Mouse (Mus musculus): ENCODE measurements around the gene Kif2a.
A peak's percentile ranks its signal among the peaks of the same experiment; 100 is the strongest.
"Not testable (repeated sequence)": the region's sequence is repeated elsewhere in the genome, so short reads cannot be mapped to it uniquely, and the experiment has no call there.

Gene Kif2a

GRCm38 (mm10) chr13:107022266-107023171 is 593 bp upstream of the Kif2a start:
- peak; percentile 90 for DNase-seq (ENCODE audit: inconsistent ontology term)

DNA sequence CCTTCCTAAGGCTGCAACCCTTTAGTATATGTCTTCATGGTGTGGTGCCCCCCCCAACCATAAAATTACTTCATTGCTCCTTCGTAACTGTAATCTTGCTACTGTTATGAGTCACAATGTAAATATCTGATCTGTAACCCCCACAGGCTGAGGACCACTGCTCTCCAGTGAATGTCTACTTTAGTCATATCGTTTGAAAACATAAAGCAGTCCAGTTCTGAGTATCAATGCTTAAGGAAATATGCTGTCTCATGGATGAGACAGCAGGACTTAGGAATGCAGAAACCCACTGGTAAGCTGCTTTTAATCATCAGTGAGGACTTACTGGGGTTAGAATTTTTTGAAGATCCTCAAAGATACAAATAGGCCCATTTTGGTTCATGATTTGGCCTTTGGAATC is 2.5 kb downstream of the Kif2a start:
- DNase-seq (ENCODE audit: inconsistent ontology term) = no peak

- DNase-seq (ENCODE audit: inconsistent ontology term) = no peak
These were observed 8.0 kb downstream of the Kif2a start for GRCm38 (mm10) chr13:107013926-107014325.

- DNase-seq (ENCODE audit: inconsistent ontology term) = no peak
These were observed 10.3 kb downstream of the Kif2a start for GRCm38 (mm10) chr13:107011618-107012017.

DNA sequence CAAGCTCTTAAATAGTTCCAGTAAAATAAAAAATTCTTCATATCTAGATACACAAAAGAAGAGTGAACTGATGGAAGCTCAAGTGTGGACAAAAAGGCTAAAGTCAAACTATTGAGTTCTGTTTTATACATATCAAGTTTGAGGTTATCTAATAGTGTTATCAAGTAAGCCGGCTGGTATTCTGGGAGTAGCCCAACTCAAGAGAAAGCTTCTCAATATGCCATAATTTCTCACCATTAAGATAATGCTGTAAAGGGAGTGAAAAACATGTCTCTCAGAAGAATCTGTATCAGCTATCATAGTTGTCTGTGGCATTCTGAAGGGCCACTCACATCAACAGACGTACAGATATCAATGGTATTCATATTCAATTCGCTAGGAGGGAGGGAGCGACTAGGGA is 13.8 kb downstream of the Kif2a start:
- no peak for DNase-seq (ENCODE audit: inconsistent ontology term)

GRCm38 (mm10) chr13:107003211-107003610 is 18.7 kb downstream of the Kif2a start:
- peak; percentile 36 for DNase-seq (ENCODE audit: inconsistent ontology term)

GRCm38 (mm10) chr13:106998671-106999070 is 23.3 kb downstream of the Kif2a start:
- no peak for DNase-seq (ENCODE audit: inconsistent ontology term)

- DNase-seq (ENCODE audit: inconsistent ontology term) = no peak
These were observed 23.9 kb downstream of the Kif2a start for GRCm38 (mm10) chr13:106998026-106998425.

DNA sequence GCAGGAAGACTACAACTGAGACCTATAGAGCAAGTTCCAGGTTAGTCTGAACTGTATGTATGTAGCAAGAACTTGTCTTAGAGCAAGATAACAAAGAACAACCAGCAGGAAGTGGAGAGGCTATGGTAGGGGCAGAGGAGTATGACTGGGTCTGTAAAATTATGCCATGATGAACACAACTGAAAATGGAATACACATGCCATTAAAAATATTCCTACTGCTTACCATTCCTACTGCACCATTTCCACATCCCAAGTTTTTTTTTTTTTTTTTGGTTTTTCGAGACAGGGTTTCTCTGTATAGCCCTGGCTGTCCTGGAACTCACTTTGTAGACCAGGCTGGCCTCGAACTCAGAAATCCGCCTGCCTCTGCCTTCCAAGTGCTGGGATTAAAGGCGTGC is 24.4 kb downstream of the Kif2a start:
- DNase-seq (ENCODE audit: inconsistent ontology term) = not testable (repeated sequence)

DNA sequence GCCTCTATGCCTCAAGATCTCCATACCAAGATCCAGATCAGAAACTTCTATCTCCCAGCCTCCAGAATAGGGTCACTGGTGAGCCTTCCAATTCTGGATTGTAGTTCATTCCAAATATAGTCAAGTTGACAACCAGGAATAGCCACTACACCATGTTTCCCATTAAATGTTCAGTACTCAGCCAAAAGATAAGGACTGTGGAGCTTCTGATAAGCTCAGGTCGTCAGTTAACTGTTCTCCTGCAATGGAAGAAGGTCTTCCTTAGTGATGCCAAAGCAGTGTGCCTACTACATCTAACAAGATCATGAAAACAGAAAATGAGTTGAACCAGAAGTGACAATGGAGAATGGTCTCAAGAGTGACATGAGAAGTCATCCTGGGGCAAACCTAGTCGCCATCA is 25.0 kb downstream of the Kif2a start:
- DNase-seq (ENCODE audit: inconsistent ontology term) = no peak

- peak; percentile 24 for DNase-seq (ENCODE audit: inconsistent ontology term)
These were observed 60.4 kb downstream of the Kif2a start for GRCm38 (mm10) chr13:106961496-106961895.

DNA sequence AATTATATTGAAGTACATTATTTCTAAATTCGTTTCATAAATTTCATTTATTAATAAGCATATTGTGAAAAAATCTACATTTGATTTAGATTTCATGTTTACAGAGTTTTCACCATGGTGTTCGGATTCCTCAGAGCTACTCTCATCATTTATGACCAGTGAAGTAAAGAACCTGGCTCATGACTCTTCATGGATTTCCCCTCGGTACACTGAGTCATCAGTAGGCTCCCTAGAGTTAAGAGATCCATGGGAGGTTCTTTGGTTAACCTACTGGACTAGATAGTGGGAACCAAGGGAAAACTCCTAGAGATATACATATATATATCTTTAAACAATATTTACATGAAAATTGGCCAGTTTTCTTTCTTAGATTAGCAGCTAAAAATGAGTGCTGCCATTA is 61.4 kb downstream of the Kif2a start:
- DNase-seq (ENCODE audit: inconsistent ontology term) = peak; percentile 7

DNA sequence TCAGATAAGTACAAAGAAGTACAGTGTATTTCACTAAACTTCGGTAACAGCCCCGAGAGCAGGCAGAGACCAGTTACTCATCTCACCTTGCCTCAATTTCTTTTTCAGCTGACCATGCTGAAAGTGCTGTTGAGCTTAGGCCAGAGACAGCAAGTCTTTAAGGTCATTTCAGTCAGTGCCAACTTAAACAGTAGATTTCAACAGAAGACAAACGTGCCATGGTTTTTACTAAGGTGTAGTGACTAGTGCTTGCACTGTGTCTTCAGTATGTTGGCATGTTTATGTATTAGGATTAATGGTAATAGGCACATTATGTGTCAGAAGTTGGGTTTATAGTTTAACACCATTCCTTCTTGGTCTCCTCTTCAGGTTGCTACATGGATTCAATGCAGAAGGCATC is 63.6 kb downstream of the Kif2a start:
- DNase-seq (ENCODE audit: inconsistent ontology term) = no peak

DNA sequence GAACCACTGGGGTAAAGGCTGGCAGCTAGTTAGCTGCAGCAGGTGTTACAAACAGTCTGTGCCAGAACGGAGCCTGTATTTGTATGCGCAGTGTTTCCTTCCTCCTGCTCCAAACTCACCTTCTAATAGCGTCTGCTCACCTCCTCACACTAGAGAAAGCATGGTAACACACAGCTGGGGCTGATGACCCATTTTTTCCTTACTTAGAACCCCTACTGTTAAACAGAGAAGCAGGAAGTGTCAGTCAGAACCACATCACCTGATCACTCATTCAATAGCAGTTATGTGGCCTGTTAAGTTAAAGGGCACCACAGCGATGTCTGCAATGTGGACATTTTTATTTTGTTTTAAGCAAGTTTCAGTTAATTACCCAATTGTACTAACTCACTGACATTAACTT is 64.4 kb downstream of the Kif2a start:
- no peak for DNase-seq (ENCODE audit: inconsistent ontology term)

DNA sequence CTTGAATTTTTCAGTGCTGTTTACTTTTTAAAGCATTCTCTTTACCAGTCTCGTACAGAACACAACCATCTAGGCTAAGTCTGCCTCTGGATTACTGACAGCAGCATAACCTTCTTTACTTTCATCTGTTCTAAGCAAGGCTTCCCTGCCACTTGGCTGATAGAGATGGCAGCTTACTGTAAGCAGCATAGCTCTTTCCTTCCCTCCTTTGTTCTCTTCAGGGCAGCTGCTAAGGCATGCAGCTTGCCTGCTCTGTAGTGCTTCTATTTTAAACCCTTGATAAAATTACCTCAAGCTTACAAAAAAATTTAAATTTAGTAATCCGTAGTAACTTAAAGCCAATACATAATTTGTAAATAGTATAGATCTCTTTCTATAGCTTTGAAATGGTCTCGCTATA is 67.0 kb downstream of the Kif2a start:
- DNase-seq (ENCODE audit: inconsistent ontology term) = no peak

DNA sequence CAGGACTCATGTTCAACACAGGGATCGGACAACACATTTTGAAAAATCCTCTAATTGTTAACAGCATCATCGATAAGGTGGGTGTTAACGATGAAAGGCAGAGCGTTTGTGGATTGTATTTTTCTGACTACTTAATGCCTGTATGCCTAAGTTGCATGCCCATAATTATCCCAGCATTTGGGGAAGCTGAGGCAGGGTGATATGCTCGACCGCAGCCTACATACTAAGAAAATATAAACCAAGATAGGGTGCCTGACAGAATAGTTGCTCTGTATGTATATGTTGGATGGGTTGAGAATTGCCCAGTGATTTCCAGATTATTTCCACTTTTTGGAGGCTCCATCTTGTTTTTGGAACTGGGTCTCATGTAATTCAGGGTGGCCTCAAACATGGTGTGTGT is 74.3 kb downstream of the Kif2a start:
- no peak for DNase-seq (ENCODE audit: inconsistent ontology term)

- DNase-seq (ENCODE audit: inconsistent ontology term) = peak; percentile 96
These were observed 75.1 kb downstream of the Kif2a start, which contains the start of gene Dimt1 for GRCm38 (mm10) chr13:106946594-106947540. TSS of gene Dimt1 (plus strand) at chr13:106947127.

GRCm38 (mm10) chr13:106945518-106945917 is 76.4 kb downstream of the Kif2a start:
- no peak for DNase-seq (ENCODE audit: inconsistent ontology term)

- no peak for DNase-seq (ENCODE audit: inconsistent ontology term)
These were observed 79.2 kb downstream of the Kif2a start for GRCm38 (mm10) chr13:106942721-106943120.

GRCm38 (mm10) chr13:106941211-106941976 is 80.5 kb downstream of the Kif2a start:
- DNase-seq (ENCODE audit: inconsistent ontology term) = peak; percentile 50

GRCm38 (mm10) chr13:106937138-106937472 is 84.8 kb downstream of the Kif2a start:
- no peak for DNase-seq (ENCODE audit: inconsistent ontology term)
